Mouse (Mus musculus): Measurements from ENCODE around the gene Ddit4. TPM values are rescaled to one million over a fixed set of nuclear protein-coding genes. Genes with fewer than 3 reads are reported as not detected.

The Ddit4 gene
- polyA plus RNA-seq, 1 experiment, result 34.2 TPM

DNA sequence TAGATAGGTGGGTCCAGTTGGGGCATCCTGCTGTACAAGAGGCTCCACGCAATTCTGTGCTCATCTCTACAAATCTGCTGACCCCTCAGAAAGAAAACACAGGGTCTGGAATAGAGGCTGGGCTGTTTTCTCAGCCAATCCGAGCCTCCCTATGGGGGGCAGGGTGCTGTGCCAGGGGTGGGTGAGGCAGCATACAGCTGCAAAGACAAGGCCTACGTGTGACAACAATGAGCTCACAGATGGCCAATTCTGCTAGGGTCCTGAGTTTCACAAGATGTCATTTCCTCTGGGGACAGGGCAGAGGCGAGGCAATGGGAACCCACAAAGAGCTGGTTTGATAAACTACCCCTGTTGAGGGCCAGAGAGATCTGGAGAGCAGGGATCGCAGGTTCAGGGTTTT is 6.8 kb upstream of the Ddit4 start:
- 34% methylated on average over 5 of the region's 5 CpGs for WGBS
- Histone ChIP-seq H3K27ac (ENCODE audit: control insufficient read depth, insufficient read depth, low read depth, low read length, poor library complexity) (no peak overlapping the region; the same call in 1 of the 2 replicates), H3K4me1 (ENCODE audit: control insufficient read depth, insufficient read depth, low read length) (no peaks in the 10 kb centered on the region), H3K4me3 (replicated peaks; ENCODE audit: control insufficient read depth, low read depth, low read length) (no peak overlapping the region)
- TF ChIP-seq CTCF (IDR thresholded peaks at IDR 0.05; ENCODE audit: control insufficient read depth, insufficient read depth, low read length) (no peak), POLR2A (IDR thresholded peaks at IDR 0.05; ENCODE audit: borderline replicate concordance, control insufficient read depth, low read depth, low read length) (no peak)

DNA sequence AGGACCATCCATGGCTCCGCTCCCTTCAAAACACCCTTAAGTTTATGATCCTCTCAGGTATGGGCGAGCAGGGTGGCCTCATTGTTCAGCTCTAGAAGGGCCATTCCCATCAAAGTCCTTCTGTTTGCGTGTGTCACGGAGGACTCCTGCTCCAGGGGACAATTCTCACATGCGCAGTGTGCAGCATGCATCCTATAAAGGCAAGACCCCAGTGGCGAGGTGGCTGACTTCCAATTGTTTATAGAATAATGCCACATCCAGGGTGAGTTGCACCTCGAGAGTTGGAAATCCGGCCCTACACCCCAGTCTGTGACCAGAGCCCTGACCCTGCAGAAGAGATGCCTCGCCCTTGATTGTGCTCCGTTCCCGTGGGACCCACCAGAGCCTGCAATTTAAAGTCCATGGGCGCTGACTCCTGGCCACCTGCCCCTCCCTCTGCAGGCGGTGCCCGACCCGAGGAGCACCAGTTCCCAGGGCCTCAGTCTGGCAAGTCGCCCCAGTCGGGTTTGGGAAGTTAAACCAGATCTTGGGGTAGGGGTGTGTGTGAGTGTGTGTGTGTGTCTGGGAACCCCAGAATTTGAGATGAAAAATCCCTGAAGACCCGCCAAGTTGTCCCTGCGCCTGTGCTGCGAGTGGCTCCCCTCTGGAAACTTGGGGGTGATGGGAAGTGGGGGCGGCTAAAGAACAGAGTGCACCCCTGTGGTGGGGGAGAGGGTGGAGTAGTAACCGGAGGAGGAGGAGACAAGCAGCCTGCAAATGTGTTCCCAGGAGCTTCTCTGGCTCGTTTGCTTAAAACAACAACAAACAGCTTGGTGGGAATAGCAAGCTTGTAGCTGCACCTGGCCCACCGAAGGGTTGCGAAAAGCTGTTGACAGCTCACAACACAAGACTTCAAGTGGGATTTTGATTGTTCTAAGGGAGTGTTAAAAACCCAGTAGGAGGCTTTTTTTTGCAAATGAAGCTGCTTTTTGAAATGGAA is 5.8 kb upstream of the Ddit4 start:
- Histone ChIP-seq H3K4me3 (replicated peaks; ENCODE audit: control insufficient read depth, low read depth, low read length) (no peak overlapping the region), H3K4me1 (ENCODE audit: control insufficient read depth, insufficient read depth, low read length) (peaks cover 1% of the 10 kb centered on the region; the same call in 1 of the 2 replicates), H3K27ac (ENCODE audit: control insufficient read depth, insufficient read depth, low read depth, low read length, poor library complexity) (no peak overlapping the region)
- TF ChIP-seq POLR2A (IDR thresholded peaks at IDR 0.05; ENCODE audit: borderline replicate concordance, control insufficient read depth, low read depth, low read length) (no peak), CTCF (IDR thresholded peaks at IDR 0.05; ENCODE audit: control insufficient read depth, insufficient read depth, low read length) (no peak)
- WGBS, result 68% methylated on average over 25 of the region's 25 CpGs

DNA sequence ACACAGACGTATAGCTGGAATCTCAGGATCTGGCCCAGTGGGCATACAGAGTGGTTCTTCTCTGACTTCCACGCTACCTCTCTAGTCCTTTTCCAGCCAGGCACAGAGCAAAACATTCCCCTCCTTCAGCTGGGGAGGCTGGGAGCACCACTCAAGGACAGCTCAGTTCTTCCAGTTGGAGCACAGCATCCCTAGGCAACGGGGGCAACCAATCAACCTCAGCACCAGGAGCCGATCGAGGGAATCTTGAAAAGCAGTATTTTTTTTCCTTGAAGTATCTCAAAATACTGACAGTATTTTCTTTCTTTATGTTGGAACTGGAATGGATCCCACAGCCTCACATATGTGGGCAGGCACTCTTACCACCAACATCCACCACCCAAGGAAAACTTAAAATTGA is 5.0 kb upstream of the Ddit4 start:
- no peak for TF ChIP-seq CTCF (IDR thresholded peaks at IDR 0.05; ENCODE audit: control insufficient read depth, insufficient read depth, low read length)
- no peak for TF ChIP-seq POLR2A (IDR thresholded peaks at IDR 0.05; ENCODE audit: borderline replicate concordance, control insufficient read depth, low read depth, low read length)
- Histone ChIP-seq H3K4me1 (ENCODE audit: control insufficient read depth, insufficient read depth, low read length) (peaks cover 1% of the 10 kb centered on the region; the same call in 1 of the 2 replicates), H3K27ac (ENCODE audit: control insufficient read depth, insufficient read depth, low read depth, low read length, poor library complexity) (no peak overlapping the region; the same call in 1 of the 2 replicates), H3K4me3 (replicated peaks; ENCODE audit: control insufficient read depth, low read depth, low read length) (no peak overlapping the region)
- 88% methylated on average over 5 of the region's 5 CpGs for WGBS

DNA sequence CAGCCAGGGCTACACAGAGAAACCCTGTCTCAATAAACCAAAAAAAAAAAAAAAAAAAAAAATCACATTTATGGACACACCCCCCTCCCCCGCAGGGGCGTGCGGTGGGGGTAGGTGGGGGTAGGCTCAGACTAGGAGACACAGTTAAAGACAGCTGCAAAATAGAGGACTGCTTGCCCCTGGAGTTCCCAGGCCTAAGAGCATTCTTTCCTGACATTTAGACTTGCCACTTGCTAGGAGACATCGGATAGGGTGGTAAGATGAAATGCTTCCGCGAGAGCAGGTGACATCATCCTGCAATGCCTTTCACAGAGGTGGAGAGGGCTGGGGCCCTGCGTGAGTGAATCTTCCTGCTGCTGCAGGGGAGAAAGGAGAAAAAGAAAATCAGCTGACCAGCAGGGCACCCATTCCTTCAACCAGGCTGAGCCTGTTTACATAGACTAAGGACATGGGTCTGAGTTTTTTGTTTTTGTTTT is 2.0 kb upstream of the Ddit4 start:
- Histone ChIP-seq H3K4me1 (ENCODE audit: control insufficient read depth, insufficient read depth, low read length) (peaks cover 1% of the 10 kb centered on the region; the same call in 1 of the 2 replicates), H3K27ac (ENCODE audit: control insufficient read depth, insufficient read depth, low read depth, low read length, poor library complexity) (no peak overlapping the region), H3K4me3 (replicated peaks; ENCODE audit: control insufficient read depth, low read depth, low read length) (no peak overlapping the region)
- 65% methylated on average over 7 of the region's 7 CpGs for WGBS
- TF ChIP-seq POLR2A (IDR thresholded peaks at IDR 0.05; ENCODE audit: borderline replicate concordance, control insufficient read depth, low read depth, low read length), result no peak
- TF ChIP-seq CTCF (IDR thresholded peaks at IDR 0.05; ENCODE audit: control insufficient read depth, insufficient read depth, low read length), result no peak

DNA sequence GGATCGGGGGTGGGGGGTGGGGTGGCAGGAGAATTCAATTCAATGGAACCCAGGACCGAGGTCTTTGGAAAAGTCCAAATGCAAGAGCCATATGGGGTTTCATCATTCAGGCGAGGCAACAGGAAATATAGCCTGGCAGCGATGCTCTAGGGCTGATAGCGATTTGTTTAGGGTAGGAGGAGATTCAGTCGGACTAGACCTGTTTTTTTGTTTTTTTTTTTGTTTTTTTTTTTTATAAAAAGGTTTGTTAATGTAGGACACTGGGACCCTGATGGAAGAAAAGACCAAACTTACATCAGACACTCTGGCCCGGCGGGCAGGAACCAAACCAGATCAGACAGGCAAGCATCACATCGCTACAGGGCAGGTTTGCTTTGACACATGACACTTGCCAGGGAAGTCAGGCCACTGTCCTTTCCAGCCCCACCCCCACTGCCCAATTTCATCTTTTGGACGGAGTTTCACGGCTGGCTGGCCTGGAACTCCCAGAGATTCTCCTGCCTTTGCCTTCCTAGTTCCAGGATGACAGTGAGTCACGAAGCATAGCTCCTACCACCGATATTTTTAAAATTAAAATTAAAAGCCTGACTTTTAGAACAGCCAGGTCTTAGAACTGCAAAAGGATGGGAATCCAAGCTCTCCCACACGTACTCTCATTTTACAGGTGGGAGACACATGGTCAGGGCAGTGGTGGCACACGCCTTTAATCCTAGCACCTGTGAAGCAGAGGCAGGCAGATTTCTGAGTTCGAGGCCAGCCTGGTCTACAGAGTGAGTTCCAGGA is 1.3 kb upstream of the Ddit4 start:
- H3K27ac ChIP-seq (ENCODE audit: control insufficient read depth, insufficient read depth, low read depth, low read length, poor library complexity), result no peak overlapping the region
- WGBS, result 45% methylated on average over 16 of the region's 16 CpGs
- no peak overlapping the region for H3K4me3 ChIP-seq (replicated peaks; ENCODE audit: control insufficient read depth, low read depth, low read length)
- H3K4me1 ChIP-seq (ENCODE audit: control insufficient read depth, insufficient read depth, low read length), result peaks cover 1% of the 10 kb centered on the region; the same call in 1 of the 2 replicates
- TF ChIP-seq POLR2A (IDR thresholded peaks at IDR 0.05; ENCODE audit: borderline replicate concordance, control insufficient read depth, low read depth, low read length) (no peak), CTCF (IDR thresholded peaks at IDR 0.05; ENCODE audit: control insufficient read depth, insufficient read depth, low read length) (no peak)

DNA sequence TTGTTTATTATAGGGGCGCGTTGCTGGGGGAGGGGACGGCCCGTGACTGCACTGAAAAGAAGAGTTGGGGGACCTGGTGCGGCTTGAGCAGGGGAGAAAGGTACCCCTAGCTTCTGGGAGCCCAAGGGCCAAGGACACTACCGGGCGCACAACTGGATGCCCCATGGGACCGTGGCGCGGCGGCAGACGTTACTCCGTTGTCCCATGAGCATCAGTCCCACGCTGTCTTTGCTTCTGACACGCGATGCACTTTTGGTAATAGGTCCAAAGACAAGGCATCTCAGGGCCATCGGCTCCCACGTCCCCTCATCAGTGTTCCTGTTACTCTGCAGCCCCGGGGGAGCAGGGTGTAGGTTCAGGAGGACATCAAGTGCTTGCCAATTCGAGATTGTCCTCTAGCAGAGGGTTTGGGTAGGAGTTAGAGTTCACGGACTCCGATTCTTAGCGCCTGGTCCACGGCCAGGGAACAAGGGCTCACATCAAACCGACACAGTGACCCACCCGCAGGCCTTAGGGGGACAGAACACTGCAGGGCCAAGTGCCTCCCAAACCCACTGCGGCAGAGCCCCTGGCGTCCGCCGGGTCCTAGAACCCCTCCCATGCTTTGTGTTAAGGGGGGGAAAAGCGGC is 632 bp upstream of the Ddit4 start:
- Histone ChIP-seq H3K4me1 (ENCODE audit: control insufficient read depth, insufficient read depth, low read length) (peaks cover 1% of the 10 kb centered on the region; the same call in 1 of the 2 replicates), H3K27ac (ENCODE audit: control insufficient read depth, insufficient read depth, low read depth, low read length, poor library complexity) (peak overlapping the region; percentile 71), H3K4me3 (replicated peaks; ENCODE audit: control insufficient read depth, low read depth, low read length) (peak overlapping the region; percentile 92)
- TF ChIP-seq POLR2A (IDR thresholded peaks at IDR 0.05; ENCODE audit: borderline replicate concordance, control insufficient read depth, low read depth, low read length), result no peak
- no peak for TF ChIP-seq CTCF (IDR thresholded peaks at IDR 0.05; ENCODE audit: control insufficient read depth, insufficient read depth, low read length)
- under 1% methylated on average over 31 of the region's 31 CpGs for WGBS

DNA sequence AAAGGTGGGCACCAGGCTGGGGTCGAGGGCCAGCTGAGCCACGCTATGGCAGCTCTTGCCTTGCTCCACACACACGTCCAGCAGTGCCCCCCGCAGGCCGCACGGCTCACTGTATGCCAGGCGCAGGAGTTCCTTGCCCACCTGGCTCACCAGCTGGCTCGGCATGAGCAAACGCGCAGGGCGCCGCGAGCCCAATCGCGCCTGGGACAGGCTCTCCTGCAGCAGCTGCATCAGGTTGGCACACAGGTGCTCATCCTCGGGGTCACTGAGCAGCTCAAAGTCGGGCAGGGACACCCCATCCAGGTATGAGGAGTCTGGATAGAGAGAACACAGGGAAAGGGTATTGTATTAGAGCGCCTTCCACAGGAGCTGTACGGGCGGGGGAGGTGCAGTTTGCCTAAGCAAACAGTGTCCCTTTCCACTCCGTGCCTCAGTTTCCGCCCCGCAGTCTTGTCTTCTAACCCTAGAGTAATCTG is 880 bp downstream of the Ddit4 start:
- peaks cover 1% of the 10 kb centered on the region; the same call in 1 of the 2 replicates for H3K4me1 ChIP-seq (ENCODE audit: control insufficient read depth, insufficient read depth, low read length)
- 1% methylated on average over 23 of the region's 23 CpGs for WGBS
- TF ChIP-seq POLR2A (IDR thresholded peaks at IDR 0.05; ENCODE audit: borderline replicate concordance, control insufficient read depth, low read depth, low read length) (no peak), CTCF (IDR thresholded peaks at IDR 0.05; ENCODE audit: control insufficient read depth, insufficient read depth, low read length) (peak; percentile 73)
- peak overlapping the region; percentile 92 for H3K4me3 ChIP-seq (replicated peaks; ENCODE audit: control insufficient read depth, low read depth, low read length)
- peak overlapping the region; percentile 82 for H3K27ac ChIP-seq (ENCODE audit: control insufficient read depth, insufficient read depth, low read depth, low read length, poor library complexity)

Measured in bone marrow, adult 2 months (tissue).